Mouse (Mus musculus) stomach, postnatal 0 days (tissue): ENCODE measurements around the gene Cxcr6. TPM values are rescaled to one million over a fixed set of nuclear protein-coding genes. Genes with fewer than 3 reads are reported as not detected.
A peak's percentile ranks its signal among the peaks of the same experiment; 100 is the strongest.

Experiments used
- ATAC-seq: fragments of 200-750 bp; cut with Nextera tagmentation; 2 replicates; pipeline ENCODE4 v1.8.0; 2017; ENCODE audit not compliant: low FRiP score, low TSS enrichment
- DNase-seq: peaks from one replicate; pipeline ENCODE4 v3.0.0-alpha.2; 2016; ENCODE audit warnings: low spot score
- H3K27ac ChIP-seq: fragments of 300-500 bp; sonication (generic); replicated peaks from 2 replicates; pipeline ENCODE4 v1.5.1; 2014; ENCODE audit warnings: mild to moderate bottlenecking, control low read depth
- H3K27me3 ChIP-seq: fragments of 300-500 bp; sonication (generic); 2 replicates; pipeline ENCODE4 v1.6.1; 2014; ENCODE audit warnings: low read length; ENCODE audit not compliant: control insufficient read depth, insufficient read depth
- H3K36me3 ChIP-seq: fragments of 300-500 bp; sonication (generic); 2 replicates; pipeline ENCODE4 v1.6.1; 2014; ENCODE audit warnings: low read length, mixed read lengths; ENCODE audit not compliant: control insufficient read depth, insufficient read depth
- H3K4me1 ChIP-seq: fragments of 300-500 bp; sonication (generic); replicated peaks from 2 replicates; pipeline ENCODE4 v1.6.1; 2014; ENCODE audit warnings: antibody characterized with exemption; ENCODE audit not compliant: control insufficient read depth, insufficient read depth
- H3K4me2 ChIP-seq: fragments of 300-500 bp; sonication (generic); replicated peaks from 2 replicates; pipeline ENCODE4 v1.6.1; 2014; ENCODE audit warnings: low read depth, mild to moderate bottlenecking, control low read depth, moderate library complexity
- H3K4me3 ChIP-seq: fragments of 300-500 bp; sonication (generic); 2 replicates; pipeline ENCODE4 v1.5.1; 2014; ENCODE audit warnings: low read depth, low read length, control low read depth
- H3K9ac ChIP-seq: fragments of 300-500 bp; sonication (generic); 2 replicates; pipeline ENCODE4 v1.6.1; 2014; ENCODE audit warnings: mild to moderate bottlenecking, low read length, control low read depth, mixed read lengths
- H3K9me3 ChIP-seq: fragments of 300-500 bp; sonication (generic); 2 replicates; pipeline ENCODE4 v1.6.1; 2016; ENCODE audit warnings: low read length; ENCODE audit not compliant: control insufficient read depth
- CTCF ChIP-seq: IDR thresholded peaks from 2 replicates; pipeline ENCODE4 v1.5.1; 2016; ENCODE audit warnings: antibody characterized with exemption, low read depth, mild to moderate bottlenecking, moderate library complexity
- EP300 ChIP-seq: optimal IDR thresholded peaks from 2 replicates; pipeline ENCODE3; 2016; ENCODE audit warnings: antibody characterized with exemption
- WGBS: fragments of 180-500 bp; shearing (Covaris S2); extraction: QIAGEN DNeasy Blood & Tissue Kit; methylation state at CpG from one replicate; pipeline ENCODE4 v1.1.7; 2014; 5-methylcytosine and 5-hydroxymethylcytosine counted together
- polyA plus RNA-seq: library from polyadenylated mRNA; unstranded; fragments of >200 nt; fragmentation: Nextera tagmentation; extraction: Ambion mirVana; gene quantifications from 2 replicates; pipeline ENCODE4 v1.2.1, GENCODE M21; 2015

Cxcr6 gene
- polyA plus RNA-seq, 1 experiment from 2014 or later, result 0.41 TPM

DNA sequence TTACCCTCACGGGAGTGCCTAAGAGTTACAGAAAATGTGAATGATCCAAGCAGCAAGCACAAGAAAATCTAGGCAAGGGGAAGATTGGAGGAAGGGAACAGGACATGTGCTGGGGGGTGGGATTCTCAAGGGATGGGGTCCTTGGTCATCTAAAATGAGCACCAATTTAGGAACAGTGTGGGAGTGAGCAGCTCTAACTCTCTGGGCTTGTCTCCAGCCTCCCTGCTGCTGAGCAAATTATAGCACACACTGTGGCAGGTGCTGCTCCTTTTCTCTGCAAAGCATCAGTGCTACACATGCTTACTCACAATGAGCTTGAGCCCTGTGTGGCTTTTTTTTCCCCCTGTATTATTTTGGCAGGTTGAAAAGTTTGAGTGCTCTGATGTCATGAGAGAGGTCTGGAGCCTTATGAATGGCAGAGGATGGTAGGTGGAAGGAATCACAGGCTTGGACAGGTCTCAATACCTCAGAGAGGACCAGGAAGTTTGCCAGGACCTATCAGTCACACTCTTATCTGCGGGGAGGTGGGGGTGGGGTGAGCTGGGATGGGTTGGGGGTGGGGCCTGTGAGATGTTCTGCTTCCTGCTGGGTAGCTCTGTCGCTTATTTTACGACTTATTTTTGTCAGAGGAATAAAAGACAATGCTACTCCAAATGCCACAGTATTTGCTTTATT, 17.3 kb upstream of the Cxcr6 start:
- 69% methylated on average over 4 of the region's 4 CpGs for WGBS
- ATAC-seq, result no peak
- H3K36me3 ChIP-seq, result peaks cover 25% of the 10 kb centered on the region

DNA sequence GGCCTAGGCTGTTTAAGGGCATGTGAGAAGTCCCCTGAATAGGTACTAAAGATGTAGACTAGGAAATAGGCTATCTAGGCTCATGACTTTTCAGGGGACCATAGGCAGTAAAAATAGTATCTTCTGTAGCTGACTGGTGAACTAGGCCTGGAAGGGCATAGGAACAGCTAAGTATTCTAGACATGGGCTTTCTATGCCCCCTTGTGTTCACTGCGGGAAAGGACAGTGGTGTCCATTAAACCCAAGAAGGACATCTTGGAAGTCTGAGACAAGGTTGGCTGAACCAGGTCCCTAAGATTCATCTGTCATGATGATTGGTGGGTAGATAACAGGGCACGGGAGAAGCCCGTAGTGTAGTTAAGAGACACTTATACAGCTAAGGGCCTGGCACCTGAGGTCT, 10.1 kb upstream of the Cxcr6 start:
- no peaks in the 10 kb centered on the region for H3K4me1 ChIP-seq
- no peak overlapping the region for H3K27ac ChIP-seq
- no peak overlapping the region for H3K9ac ChIP-seq
- no peaks in the 10 kb centered on the region for H3K27me3 ChIP-seq
- TF ChIP-seq EP300 (no peak), CTCF (peak; percentile 88)
- H3K9me3 ChIP-seq, result no peaks in the 10 kb centered on the region
- peak; percentile 65; the same call in 1 of the 2 replicates for ATAC-seq
- peaks cover 39% of the 10 kb centered on the region for H3K36me3 ChIP-seq
- no peak overlapping the region for H3K4me3 ChIP-seq
- WGBS, result 47% methylated on average over 3 of the region's 3 CpGs
- H3K4me2 ChIP-seq, result no peak overlapping the region
- peak; percentile 50 for DNase-seq

More for the DNA sequence above, 17.3 kb upstream of the Cxcr6 start:
- H3K4me3 ChIP-seq, result no peak overlapping the region
- no peak overlapping the region for H3K9ac ChIP-seq
- TF ChIP-seq CTCF, result no peak
- TF ChIP-seq EP300, result no peak
- no peaks in the 10 kb centered on the region for H3K4me1 ChIP-seq
- no peaks in the 10 kb centered on the region for H3K27me3 ChIP-seq
- no peak overlapping the region for H3K4me2 ChIP-seq
- DNase-seq, result no peak
- H3K9me3 ChIP-seq, result no peaks in the 10 kb centered on the region
- H3K27ac ChIP-seq, result no peak overlapping the region

DNA sequence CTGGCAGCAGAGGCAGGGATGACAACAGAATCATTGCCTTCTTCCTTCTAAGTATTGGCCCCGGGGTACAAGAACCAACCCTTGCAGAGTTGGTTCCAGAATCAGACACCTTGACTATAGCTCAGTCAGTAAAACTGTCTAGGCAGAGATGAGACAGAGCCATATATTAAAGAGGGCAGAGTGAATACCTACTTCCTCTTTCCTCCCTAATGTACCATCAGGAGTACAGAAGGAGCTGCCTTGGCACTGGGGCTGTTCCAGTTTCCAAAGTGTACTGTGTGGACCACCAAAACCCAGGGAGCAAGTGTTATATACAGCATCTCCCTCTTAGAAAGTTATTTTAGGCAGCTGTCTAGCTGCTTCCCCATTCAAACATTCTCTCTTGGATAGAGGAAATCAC, 4.7 kb upstream of the Cxcr6 start:
- H3K27me3 ChIP-seq, result no peaks in the 10 kb centered on the region
- no peak for TF ChIP-seq CTCF
- no peak for TF ChIP-seq EP300
- no peaks in the 10 kb centered on the region for H3K4me1 ChIP-seq
- H3K9me3 ChIP-seq, result no peaks in the 10 kb centered on the region
- no peak overlapping the region for H3K4me2 ChIP-seq
- no peak overlapping the region for H3K27ac ChIP-seq
- H3K9ac ChIP-seq, result no peak overlapping the region
- ATAC-seq, result no peak
- peak; percentile 3 for DNase-seq
- WGBS, result 91% methylated on average over 1 of the region's 1 CpGs
- H3K4me3 ChIP-seq, result no peak overlapping the region
- H3K36me3 ChIP-seq, result peaks cover 16% of the 10 kb centered on the region; the same call in 1 of the 2 replicates

DNA sequence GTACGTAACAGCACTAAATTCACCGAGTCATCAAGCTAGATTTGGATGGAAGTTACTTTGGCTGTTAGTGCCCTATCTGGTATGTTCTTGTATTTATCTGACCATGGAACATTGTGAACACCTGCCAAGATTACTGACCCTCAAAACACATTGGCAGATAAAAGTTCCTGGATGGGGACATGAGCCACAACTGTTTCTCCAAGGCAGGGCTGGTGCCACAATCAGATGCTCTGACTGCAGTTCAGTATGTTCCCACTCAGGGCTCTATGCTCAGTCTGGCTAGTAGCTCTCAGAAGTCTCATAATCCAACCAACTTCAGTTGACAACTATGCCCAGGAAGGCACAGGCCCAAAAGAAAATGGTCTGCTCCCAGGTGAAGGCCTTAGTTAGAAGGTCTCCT, 3.9 kb upstream of the Cxcr6 start:
- Histone ChIP-seq H3K9me3 (no peaks in the 10 kb centered on the region), H3K4me2 (no peak overlapping the region), H3K4me3 (no peak overlapping the region), H3K4me1 (no peaks in the 10 kb centered on the region), H3K36me3 (peaks cover 12% of the 10 kb centered on the region; the same call in 1 of the 2 replicates), H3K27ac (no peak overlapping the region), H3K27me3 (no peaks in the 10 kb centered on the region), H3K9ac (no peak overlapping the region)
- WGBS, result 97% methylated on average over 2 of the region's 2 CpGs
- no peak for ATAC-seq
- TF ChIP-seq CTCF (no peak), EP300 (no peak)
- peak; percentile 2 for DNase-seq

DNA sequence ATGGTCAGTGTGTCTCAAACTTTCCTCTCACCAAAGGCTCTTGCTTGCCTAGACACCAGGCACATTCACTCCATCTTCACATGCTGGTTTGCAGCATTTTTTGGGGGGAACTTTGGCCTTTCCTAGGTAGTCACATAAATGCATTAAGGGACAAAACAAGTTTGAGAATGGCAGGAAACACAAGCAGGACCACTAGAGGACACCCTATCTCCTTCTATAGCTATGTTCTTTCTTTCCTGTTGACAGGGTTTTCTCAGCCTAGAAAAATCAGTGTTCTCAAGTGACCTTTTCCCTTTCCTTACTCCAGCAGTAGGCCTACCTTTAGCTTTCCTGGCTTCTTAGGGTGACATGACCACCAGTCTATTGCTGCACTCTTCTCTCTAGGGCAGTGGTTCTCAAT, 3.4 kb upstream of the Cxcr6 start:
- no peak overlapping the region for H3K4me2 ChIP-seq
- no peak overlapping the region for H3K9ac ChIP-seq
- peak; percentile 34; the same call in 1 of the 2 replicates for TF ChIP-seq CTCF
- no peak for TF ChIP-seq EP300
- peak; percentile 3 for DNase-seq
- no peaks in the 10 kb centered on the region for H3K4me1 ChIP-seq
- ATAC-seq, result no peak
- H3K27me3 ChIP-seq, result no peaks in the 10 kb centered on the region
- no peak overlapping the region for H3K4me3 ChIP-seq
- no peak overlapping the region for H3K27ac ChIP-seq
- H3K36me3 ChIP-seq, result peaks cover 7% of the 10 kb centered on the region; the same call in 1 of the 2 replicates
- no peaks in the 10 kb centered on the region for H3K9me3 ChIP-seq

DNA sequence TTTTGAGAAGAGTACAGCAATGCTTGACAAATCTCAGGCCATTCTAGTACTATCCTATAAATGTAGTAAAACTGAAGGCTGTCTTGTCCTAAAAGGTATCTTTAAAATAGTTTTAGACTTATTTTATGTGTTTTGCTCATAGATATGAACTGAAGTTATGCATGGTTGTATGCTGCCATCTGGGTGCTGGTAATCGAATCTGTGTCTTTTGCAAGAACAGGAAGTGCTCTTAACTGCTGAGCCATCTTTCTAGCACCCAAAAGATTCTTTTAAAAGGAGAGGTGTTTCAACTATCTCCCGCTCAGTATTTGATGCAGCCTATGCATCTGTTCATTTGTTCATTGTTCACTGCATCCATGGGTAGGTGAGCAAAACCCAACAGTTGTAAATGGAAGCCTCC, 1.0 kb upstream of the Cxcr6 start:
- no peak for ATAC-seq
- Histone ChIP-seq H3K27me3 (no peaks in the 10 kb centered on the region), H3K4me1 (no peaks in the 10 kb centered on the region), H3K4me2 (no peak overlapping the region), H3K36me3 (peaks cover 6% of the 10 kb centered on the region; the same call in 1 of the 2 replicates), H3K9ac (no peak overlapping the region), H3K9me3 (no peaks in the 10 kb centered on the region), H3K4me3 (no peak overlapping the region), H3K27ac (no peak overlapping the region)
- 89% methylated on average over 2 of the region's 2 CpGs for WGBS
- no peak for TF ChIP-seq EP300
- no peak for TF ChIP-seq CTCF
- DNase-seq, result no peak
